Mouse (Mus musculus): ENCODE data around the gene AI413582.

The AI413582 gene

DNA sequence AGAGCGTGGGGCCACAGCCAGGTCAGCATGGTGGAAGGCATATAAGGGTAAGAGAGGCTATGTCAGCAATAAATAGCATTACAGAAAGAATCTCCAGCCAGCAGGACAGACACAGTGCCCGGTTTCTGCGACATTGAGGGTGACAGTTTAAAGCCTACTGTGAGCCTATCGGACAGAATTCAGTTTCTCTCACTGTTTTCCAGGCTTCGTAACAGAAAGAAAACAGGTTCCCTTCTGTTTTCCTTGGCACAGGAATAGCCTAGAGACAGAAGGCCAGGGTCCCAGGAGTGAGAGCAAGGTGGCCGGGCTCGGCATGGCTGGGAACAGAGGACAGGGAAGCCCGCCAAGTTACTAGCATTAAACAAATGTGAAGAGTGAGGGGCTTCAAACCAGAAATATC, 14.3 kb upstream of the AI413582 start:
- DNase-seq (ENCODE audit: low spot score): no peak

GRCm38 (mm10) chr17:27578487-27578886, 12.9 kb upstream of the AI413582 start:
- DNase-seq (ENCODE audit: low spot score): no peak

- no peak for DNase-seq (ENCODE audit: low spot score)
Measured at GRCm38 (mm10) chr17:27577468-27577867, 11.9 kb upstream of the AI413582 start.

DNA sequence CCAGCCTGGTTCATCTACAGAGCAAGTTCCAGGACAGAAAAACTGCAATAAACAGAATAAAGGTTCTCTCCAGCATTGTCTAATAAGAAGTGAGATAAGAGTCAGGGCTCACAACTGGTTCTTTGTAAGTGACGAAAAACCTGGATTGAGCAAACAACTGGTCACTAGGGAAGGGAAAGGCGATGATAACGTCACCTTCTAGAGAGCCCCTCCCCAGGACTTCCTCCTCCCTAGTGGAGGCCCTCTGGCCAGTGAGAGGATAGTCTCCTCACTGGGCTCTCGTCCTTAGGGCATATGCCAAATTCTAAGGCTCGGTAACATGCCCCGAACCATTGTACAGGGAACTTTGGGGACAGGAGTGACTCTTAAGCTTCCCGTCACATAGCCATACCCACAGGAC, 10.5 kb upstream of the AI413582 start:
- no peak for DNase-seq (ENCODE audit: low spot score)

- DNase-seq (ENCODE audit: low spot score): no peak
Measured at GRCm38 (mm10) chr17:27575116-27575776, 9.7 kb upstream of the AI413582 start.

GRCm38 (mm10) chr17:27574470-27575115, 9.0 kb upstream of the AI413582 start:
- DNase-seq (ENCODE audit: low spot score): no peak

DNA sequence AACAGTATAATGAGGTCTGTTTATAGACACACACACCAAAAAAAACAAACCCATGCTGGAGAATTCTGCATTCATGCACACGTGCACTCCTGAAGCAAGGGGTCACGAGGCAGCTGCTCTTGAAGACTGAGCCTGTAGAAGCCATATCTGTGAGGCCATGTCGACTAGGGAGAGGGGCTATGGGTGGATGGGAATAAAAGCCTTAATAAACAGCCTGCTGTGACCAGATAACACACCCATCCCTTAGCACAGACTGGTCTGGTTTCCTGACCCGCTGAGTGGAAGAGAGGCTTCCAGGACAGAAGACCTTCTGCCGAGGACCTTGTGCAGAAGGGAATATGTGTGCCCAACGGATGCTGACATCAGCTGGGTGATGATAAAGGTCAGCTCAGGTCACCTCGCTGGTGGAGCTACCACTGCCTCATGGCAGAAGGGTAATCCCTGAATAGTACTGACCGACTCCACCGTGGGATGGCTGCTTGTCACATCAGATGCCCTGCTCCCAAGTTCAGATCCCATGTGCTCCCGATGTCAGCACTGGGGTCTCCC, 8.3 kb upstream of the AI413582 start:
- no peak for DNase-seq (ENCODE audit: low spot score)

GRCm38 (mm10) chr17:27571315-27571714, 5.8 kb upstream of the AI413582 start:
- no peak for DNase-seq (ENCODE audit: low spot score)

GRCm38 (mm10) chr17:27568228-27568627, 2.7 kb upstream of the AI413582 start:
- DNase-seq (ENCODE audit: low spot score): no peak

- no peak for DNase-seq (ENCODE audit: low spot score)
Measured at GRCm38 (mm10) chr17:27565942-27566267, 349 bp upstream of the AI413582 start.

- DNase-seq (ENCODE audit: low spot score): no peak
Measured at GRCm38 (mm10) chr17:27564391-27565162, 979 bp downstream of the AI413582 start.

- DNase-seq (ENCODE audit: low spot score): no peak
Measured at GRCm38 (mm10) chr17:27563771-27564244, 1.7 kb downstream of the AI413582 start.

DNA sequence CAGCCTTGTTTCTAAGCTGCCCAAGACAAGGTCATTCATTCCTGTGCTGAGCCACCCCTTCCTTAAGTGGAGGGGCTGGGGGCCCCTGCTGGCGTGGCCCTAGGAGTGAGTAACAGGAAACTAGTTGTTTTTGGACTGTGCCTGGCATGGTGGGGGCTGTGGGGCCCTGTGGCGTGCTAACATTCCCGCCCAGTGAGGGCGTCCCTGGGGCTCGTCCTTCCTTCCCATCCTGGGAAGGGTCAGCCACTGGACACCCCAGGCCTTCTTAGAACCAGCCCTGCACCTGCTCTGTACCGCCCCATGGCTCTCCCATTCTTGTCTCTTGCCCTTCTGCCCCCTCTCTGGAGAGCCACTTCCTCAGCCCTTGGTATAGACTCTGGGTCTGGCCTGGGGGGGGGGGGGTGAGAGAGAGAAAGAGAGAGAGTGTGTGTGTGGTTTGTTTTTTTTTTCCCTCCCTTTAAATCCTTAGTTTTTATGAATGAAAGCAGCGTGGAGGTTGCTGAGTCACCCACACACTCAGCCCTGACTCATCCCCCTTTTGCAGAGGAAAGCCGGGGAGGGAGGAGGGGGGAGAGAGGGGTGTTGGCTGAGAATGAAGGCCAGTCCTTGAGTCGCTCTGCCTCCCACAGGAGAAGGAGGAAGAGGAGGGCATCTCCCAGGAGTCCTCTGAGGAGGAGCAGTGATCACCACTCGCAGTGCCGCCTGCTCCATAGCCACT, 3.6 kb downstream of the AI413582 start:
- DNase-seq (ENCODE audit: low spot score): no peak

GRCm38 (mm10) chr17:27560926-27561480, 4.6 kb downstream of the AI413582 start:
- DNase-seq (ENCODE audit: low spot score): no peak

- no peak for DNase-seq (ENCODE audit: low spot score)
Measured at GRCm38 (mm10) chr17:27559596-27559995, 6.0 kb downstream of the AI413582 start.

DNA sequence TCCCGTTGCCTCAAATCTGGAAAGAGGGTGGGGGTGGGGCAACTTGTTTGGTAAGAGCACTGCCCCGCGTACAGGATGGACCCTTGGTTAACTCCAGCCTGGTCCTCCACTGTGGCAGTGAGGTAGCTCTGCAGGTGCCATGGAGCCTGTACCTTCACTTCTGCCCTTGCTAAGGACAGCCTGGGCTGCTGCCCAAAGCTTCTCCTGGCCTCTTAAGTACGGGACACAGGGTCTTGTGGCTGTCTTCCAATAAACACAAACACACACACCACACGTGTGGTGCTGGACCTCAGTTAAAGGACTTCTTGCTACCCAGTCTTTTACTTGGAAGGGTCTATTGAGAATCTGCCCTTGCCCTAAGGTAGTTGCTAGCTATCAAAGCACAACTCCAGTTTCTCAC, 6.7 kb downstream of the AI413582 start:
- DNase-seq (ENCODE audit: low spot score): no peak

DNA sequence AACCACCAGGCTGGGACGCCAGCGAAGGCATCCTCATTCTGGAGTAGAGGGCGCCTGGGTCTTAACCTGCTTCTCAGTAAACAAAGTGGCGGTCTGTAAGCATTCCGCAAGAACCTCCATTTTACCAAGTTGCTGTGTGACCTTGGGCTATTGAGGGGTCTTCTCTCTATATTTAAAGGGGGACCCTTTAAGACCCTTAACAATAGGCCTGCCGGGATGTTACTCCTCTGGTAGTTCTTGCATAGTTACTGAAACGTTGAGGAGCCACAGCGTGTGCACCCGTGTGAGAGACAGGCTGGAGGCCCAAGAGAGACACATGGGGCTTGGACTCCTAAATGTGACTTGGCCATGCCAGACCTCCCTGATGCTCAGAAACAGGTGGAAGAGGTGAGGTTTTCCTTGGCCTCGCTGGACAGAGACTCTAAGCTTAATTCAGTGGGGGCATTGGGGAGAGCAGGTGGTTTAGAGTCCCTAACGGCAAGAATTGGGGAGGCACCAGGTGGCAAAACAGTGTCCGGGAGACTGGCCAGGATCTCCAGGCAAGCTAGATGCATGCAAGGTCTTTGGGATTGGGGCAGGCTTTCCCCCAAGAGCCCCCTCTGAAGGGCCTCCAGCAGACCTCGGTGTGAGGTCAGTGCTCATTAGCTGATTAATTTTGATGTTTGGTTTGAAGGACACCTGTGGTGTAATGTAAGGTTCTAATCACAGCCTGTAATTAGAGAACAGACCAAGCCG, 7.5 kb downstream of the AI413582 start:
- no peak for DNase-seq (ENCODE audit: low spot score)

DNA sequence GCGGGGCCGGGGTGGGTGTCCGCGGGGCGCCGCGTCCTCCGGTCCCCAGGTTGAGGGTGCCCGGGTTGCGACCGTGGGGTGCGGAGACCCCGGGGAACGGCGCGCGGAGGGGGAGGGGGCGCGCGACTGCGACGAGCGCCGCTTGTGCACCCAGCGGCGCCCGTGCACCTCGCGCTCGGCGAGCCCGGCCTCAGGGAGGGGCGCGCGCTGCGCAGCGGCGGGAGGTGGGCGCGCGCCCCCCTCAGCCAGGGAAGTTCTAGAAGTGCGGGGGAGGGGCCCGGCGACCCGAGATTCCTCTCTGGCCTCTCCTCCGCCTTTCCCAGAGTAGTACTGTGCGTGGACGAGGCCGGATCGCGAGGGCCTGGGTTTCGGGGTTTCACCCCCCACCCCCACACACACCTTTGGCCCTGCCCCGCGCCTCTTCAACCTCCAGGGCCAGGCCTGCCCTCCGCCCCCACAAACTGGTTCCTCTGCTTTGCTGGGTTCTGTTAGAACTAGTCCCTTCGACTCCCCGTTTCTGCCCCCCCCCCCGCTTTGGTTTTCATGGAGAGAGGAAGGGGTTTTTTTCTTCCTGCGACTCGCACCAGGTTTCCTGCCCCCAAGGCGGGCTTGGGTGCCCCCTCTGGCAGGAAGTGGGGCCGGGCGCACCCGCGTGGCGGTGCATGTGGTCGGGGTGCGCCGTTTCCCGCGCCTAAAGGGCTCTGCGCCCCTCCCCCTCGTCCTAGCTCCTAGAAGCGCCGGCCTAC, 8.2 kb downstream of the AI413582 start:
- peak; percentile 79 for DNase-seq (ENCODE audit: low spot score)

DNA sequence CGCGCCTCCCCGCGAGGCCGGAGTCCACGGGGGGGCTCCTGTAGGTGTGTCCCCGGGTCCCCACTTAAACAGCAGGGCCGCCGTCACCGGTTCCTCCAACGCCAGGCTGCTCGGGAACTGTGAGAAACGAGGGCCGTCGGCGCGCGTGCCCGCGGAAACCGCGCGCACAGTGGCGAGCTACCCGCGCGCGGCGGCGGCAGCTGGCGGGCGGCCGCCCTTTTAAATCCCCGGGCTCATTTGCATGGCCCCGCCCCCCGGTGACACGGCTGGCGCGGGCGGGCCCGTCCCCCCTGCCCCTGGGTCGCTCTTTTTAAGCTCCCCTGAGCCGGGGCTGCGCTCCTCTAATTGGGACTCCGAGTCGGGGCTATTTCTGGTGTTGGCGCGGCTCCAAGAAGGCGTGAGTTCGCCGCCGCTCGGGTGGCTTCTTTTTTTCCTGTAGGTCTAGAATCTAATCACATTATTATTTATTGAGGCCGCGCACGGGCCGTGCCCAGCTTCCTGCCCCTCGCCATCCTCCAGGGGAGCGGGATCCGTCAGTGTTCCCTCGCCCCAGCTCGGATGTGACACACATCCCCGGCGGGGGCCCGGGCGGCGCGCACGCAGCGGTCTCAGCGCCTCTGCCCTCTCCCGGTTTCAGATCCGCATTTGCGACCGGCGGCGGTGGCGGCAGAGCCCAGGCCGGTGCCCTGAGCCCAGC, 9.1 kb downstream of the AI413582 start, which contains the start of gene Hmga1:
TSS of gene Hmga1 (plus strand) at position 183 of the 697 bp plus-strand sequence.
- peak; percentile 88 for DNase-seq (ENCODE audit: low spot score)
